Mouse (Mus musculus): ENCODE measurements around the gene Myo5c.

GRCm38 (mm10) chr9:75280814-75281213 lies 49.0 kb downstream of the Myo5c start:
- TF ChIP-seq POLR2A (IDR thresholded peaks at IDR 0.05; ENCODE audit: extremely low read depth, insufficient read depth, low read length) (no peak), CTCF (IDR thresholded peaks at IDR 0.05; ENCODE audit: extremely low read depth, insufficient read depth, low read length) (peak; percentile 57)

Data from cortical plate, adult 2 months (tissue).